Mouse (Mus musculus): ENCODE results near the gene Plekhj1.
A peak's percentile ranks its signal among the peaks of the same experiment; 100 is the strongest.

The Plekhj1 gene

GRCm38 (mm10) chr10:80804340-80804739 is 5.9 kb upstream of the Plekhj1 start:
- no peak for DNase-seq

- no peak for DNase-seq
These were observed 4.6 kb upstream of the Plekhj1 start for GRCm38 (mm10) chr10:80802996-80803395.

- no peak for DNase-seq
These were observed 3.9 kb upstream of the Plekhj1 start for GRCm38 (mm10) chr10:80802204-80802912.

GRCm38 (mm10) chr10:80799070-80799566 is 692 bp upstream of the Plekhj1 start:
- no peak for DNase-seq

GRCm38 (mm10) chr10:80797186-80798149 is 958 bp downstream of the Plekhj1 start:
- peak; percentile 17 for DNase-seq

GRCm38 (mm10) chr10:80796307-80796848 is 2.0 kb downstream of the Plekhj1 start:
- DNase-seq = no peak

GRCm38 (mm10) chr10:80794750-80795149 is 3.7 kb downstream of the Plekhj1 start:
- DNase-seq = no peak

- no peak for DNase-seq
These were observed 4.6 kb downstream of the Plekhj1 start for GRCm38 (mm10) chr10:80793803-80794202.

- DNase-seq = no peak
These were observed 5.2 kb downstream of the Plekhj1 start for GRCm38 (mm10) chr10:80793033-80793784.

GRCm38 (mm10) chr10:80792175-80793032 is 6.0 kb downstream of the Plekhj1 start:
- no peak for DNase-seq

GRCm38 (mm10) chr10:80791476-80792174 is 6.8 kb downstream of the Plekhj1 start:
- DNase-seq = no peak

- DNase-seq = no peak
These were observed 7.5 kb downstream of the Plekhj1 start for GRCm38 (mm10) chr10:80790761-80791404.

GRCm38 (mm10) chr10:80787517-80787916 is 10.9 kb downstream of the Plekhj1 start:
- no peak for DNase-seq

- no peak for DNase-seq
These were observed 12.5 kb downstream of the Plekhj1 start for GRCm38 (mm10) chr10:80785963-80786362.

GRCm38 (mm10) chr10:80784871-80785270 is 13.6 kb downstream of the Plekhj1 start:
- DNase-seq = no peak

- no peak for DNase-seq
These were observed 14.1 kb downstream of the Plekhj1 start for GRCm38 (mm10) chr10:80784302-80784701.

- DNase-seq = no peak
These were observed 18.9 kb downstream of the Plekhj1 start for GRCm38 (mm10) chr10:80779565-80779964.

GRCm38 (mm10) chr10:80777123-80777522 is 21.3 kb downstream of the Plekhj1 start:
- no peak for DNase-seq

- no peak for DNase-seq
These were observed 22.0 kb downstream of the Plekhj1 start for GRCm38 (mm10) chr10:80776358-80776869.

GRCm38 (mm10) chr10:80775731-80776130 is 22.7 kb downstream of the Plekhj1 start:
- no peak for DNase-seq
